Mouse (Mus musculus) MEL (cell line): ENCODE measurements around the gene Gmppa.
A peak's percentile ranks its signal among the peaks of the same experiment; 100 is the strongest.

Experiments
- CTCF ChIP-seq, 3 experiments: IDR thresholded peaks in 2 of 3; conservative IDR thresholded peaks in 1 of 3; 2 replicates each; pipeline ENCODE4 v1.5.1; 2011 to 2012; ENCODE audit warnings: low read length in 3 of 3, low read depth in 2 of 3, mild to moderate bottlenecking in 2 of 3, improper control_type of control experiment in 1 of 3, inconsistent platforms in 1 of 3, mixed read lengths in 1 of 3, moderate library complexity in 1 of 3; ENCODE audit not compliant: control insufficient read depth in 1 of 3, insufficient read depth in 1 of 3, poor library complexity in 1 of 3, severe bottlenecking in 1 of 3
- E2F4 ChIP-seq: IDR thresholded peaks from 2 replicates; pipeline ENCODE4 v1.6.1; 2011; ENCODE audit warnings: low read depth, low read length, improper control_type of control experiment, borderline replicate concordance
- HCFC1 ChIP-seq: IDR thresholded peaks from 2 replicates; pipeline ENCODE4 v1.6.1; 2012; ENCODE audit warnings: low read depth, mild to moderate bottlenecking, inconsistent platforms, low read length, improper control_type of control experiment, moderate library complexity
- POLR2A ChIP-seq, 2 experiments: IDR thresholded peaks; 2 replicates each; pipeline ENCODE4 v1.6.1; 2011 to 2012; ENCODE audit warnings: low read length in 2 of 2, mild to moderate bottlenecking in 2 of 2, control low read depth in 1 of 2, improper control_type of control experiment in 1 of 2, low read depth in 1 of 2, moderate library complexity in 1 of 2; ENCODE audit not compliant: control insufficient read depth in 1 of 2, insufficient read depth in 1 of 2, poor library complexity in 1 of 2

DNA sequence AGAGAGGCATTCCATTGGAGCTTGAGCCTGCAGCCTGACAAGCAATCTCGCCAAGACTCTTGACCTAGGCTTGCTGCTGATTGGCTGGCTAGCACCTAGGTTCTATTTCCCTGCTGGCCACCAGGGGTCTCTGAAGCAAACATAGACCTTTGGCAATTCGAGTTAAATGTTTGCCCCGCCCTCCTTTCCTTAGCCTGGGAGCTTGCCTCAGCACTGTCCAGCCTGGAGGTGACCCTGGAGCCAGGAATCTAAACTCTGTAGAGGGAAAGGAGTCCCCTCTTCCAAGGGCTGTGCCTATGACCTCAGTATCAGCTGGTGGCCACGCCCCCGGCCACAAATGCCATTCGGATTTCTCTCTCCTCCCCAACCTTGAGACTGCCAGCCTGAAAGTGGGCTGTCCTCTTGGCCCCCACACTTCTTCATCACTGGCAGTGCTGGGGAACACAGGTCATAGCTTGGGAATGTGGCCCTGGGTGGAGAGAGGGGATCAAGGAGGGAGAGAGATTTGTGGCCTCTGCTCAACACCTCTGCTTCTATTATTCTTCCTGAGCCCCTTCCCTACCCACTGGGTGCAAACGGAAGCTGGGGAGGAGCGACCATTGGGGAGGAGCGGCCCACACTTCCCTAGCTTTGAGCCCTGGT, 36.8 kb upstream of the Gmppa start:
- no peak for TF ChIP-seq POLR2A (IDR thresholded peaks at IDR 0.05; ENCODE audit: control insufficient read depth in 1 of 2, insufficient read depth in 1 of 2, low read depth in 1 of 2, low read length in 2 of 2, poor library complexity in 1 of 2)
- no peak for TF ChIP-seq E2F4
- peak; percentile 65 to 83 (median 70) for TF ChIP-seq CTCF (IDR thresholded peaks at IDR 0.05 in 2 of 3, conservative IDR thresholded peaks at IDR 0.05 in 1 of 3; ENCODE audit: control insufficient read depth in 1 of 3, insufficient read depth in 1 of 3, low read depth in 2 of 3, low read length in 3 of 3, poor library complexity in 1 of 3, severe bottlenecking in 1 of 3)
- no peak for TF ChIP-seq HCFC1
